Mouse (Mus musculus) hindbrain, embryonic 14.5 days (tissue): Measurements from ENCODE around the gene Mageb4. TPM values are rescaled to one million over a fixed set of nuclear protein-coding genes. Genes with fewer than 3 reads are reported as not detected.
A peak's percentile ranks its signal among the peaks of the same experiment; 100 is the strongest.
"Not testable (repeated sequence)": the region's sequence is repeated elsewhere in the genome, so short reads cannot be mapped to it uniquely, and the experiment has no call there.

Experiments
- ATAC-seq: fragments of 200-750 bp; cut with Nextera tagmentation; 2 replicates; pipeline ENCODE4 v1.8.0; 2017; ENCODE audit warnings: moderate number of reproducible peaks, mild to moderate bottlenecking, moderate TSS enrichment, moderate library complexity; ENCODE audit not compliant: low FRiP score
- DNase-seq: peaks from one replicate; pipeline ENCODE4 v3.0.0-alpha.2; 2015; ENCODE audit warnings: low spot score
- H3K27ac ChIP-seq: fragments of 300-500 bp; sonication (generic); 2 replicates; pipeline ENCODE4 v1.5.1; 2014; ENCODE audit warnings: mild to moderate bottlenecking, moderate library complexity
- H3K27me3 ChIP-seq: fragments of 300-500 bp; sonication (generic); 2 replicates; pipeline ENCODE4 v1.6.1; 2014; ENCODE audit warnings: mild to moderate bottlenecking, low read length, mixed read lengths; ENCODE audit not compliant: control insufficient read depth, insufficient read depth
- H3K36me3 ChIP-seq: fragments of 300-500 bp; sonication (generic); replicated peaks from 2 replicates; pipeline ENCODE4 v1.6.1; 2014; ENCODE audit not compliant: control insufficient read depth, insufficient read depth
- H3K4me1 ChIP-seq: fragments of 300-500 bp; sonication (generic); replicated peaks from 2 replicates; pipeline ENCODE4 v1.6.1; 2014; ENCODE audit warnings: antibody characterized with exemption, low read length, mixed read lengths; ENCODE audit not compliant: control insufficient read depth, insufficient read depth
- H3K4me2 ChIP-seq: fragments of 300-500 bp; sonication (generic); replicated peaks from 2 replicates; pipeline ENCODE4 v1.6.1; 2014; ENCODE audit warnings: mild to moderate bottlenecking, moderate library complexity
- H3K4me3 ChIP-seq: fragments of 300-500 bp; sonication (generic); replicated peaks from 2 replicates; pipeline ENCODE4 v1.5.1; 2014; ENCODE audit warnings: mild to moderate bottlenecking, low read length
- H3K9ac ChIP-seq: fragments of 300-500 bp; sonication (generic); 2 replicates; pipeline ENCODE4 v1.6.1; 2014
- H3K9me3 ChIP-seq: fragments of 300-500 bp; sonication (generic); 2 replicates; pipeline ENCODE4 v1.6.1; 2016; ENCODE audit warnings: low read length; ENCODE audit not compliant: control insufficient read depth
- WGBS: fragments of 180-500 bp; shearing (Covaris S2); extraction: QIAGEN DNeasy Blood & Tissue Kit; methylation state at CpG from one replicate; pipeline ENCODE4 v1.1.7; 2014; 5-methylcytosine and 5-hydroxymethylcytosine counted together
- polyA plus RNA-seq: library from polyadenylated mRNA; unstranded; fragments of >200 nt; fragmentation: Nextera tagmentation; extraction: Ambion mirVana; gene quantifications from 2 replicates; pipeline ENCODE4 v1.2.1, GENCODE M21; 2014

The Mageb4 gene
- not detected in 2 replicates for polyA plus RNA-seq

GRCm38 (mm10) chrX:86304993-86305392 lies at the start of gene Mageb4:
TSS of gene Mageb4 (minus strand) at chrX:86305093.
- not testable (repeated sequence) for H3K27me3 ChIP-seq, H3K4me2 ChIP-seq, H3K4me3 ChIP-seq, H3K4me1 ChIP-seq, H3K9me3 ChIP-seq, H3K9ac ChIP-seq, H3K27ac ChIP-seq, H3K36me3 ChIP-seq, ATAC-seq, DNase-seq
- WGBS = no CpG with 5 or more reads among the region's 13 CpGs

- ATAC-seq = peak; percentile 62; the same call in 1 of the 2 replicates
- H3K4me2 ChIP-seq, H3K4me1 ChIP-seq, H3K9me3 ChIP-seq, H3K4me3 ChIP-seq, H3K9ac ChIP-seq, H3K27ac ChIP-seq, DNase-seq, H3K36me3 ChIP-seq, H3K27me3 ChIP-seq: not testable (repeated sequence)
- WGBS = 33% methylated on average over 1 of the region's 2 CpGs
Observed at GRCm38 (mm10) chrX:86284597-86284996, 20.3 kb downstream of the Mageb4 start.

GRCm38 (mm10) chrX:86245950-86246349 lies 58.9 kb downstream of the Mageb4 start:
- WGBS = no CpG with 5 or more reads among the region's 1 CpGs
- H3K27ac ChIP-seq, ATAC-seq, DNase-seq, H3K27me3 ChIP-seq, H3K4me3 ChIP-seq, H3K4me1 ChIP-seq, H3K36me3 ChIP-seq, H3K9me3 ChIP-seq, H3K4me2 ChIP-seq, H3K9ac ChIP-seq: not testable (repeated sequence)

GRCm38 (mm10) chrX:86237246-86237645 lies 67.6 kb downstream of the Mageb4 start:
- Histone ChIP-seq H3K9ac (no peak overlapping the region), H3K4me2 (no peak overlapping the region), H3K36me3 (no peaks in the 10 kb centered on the region), H3K9me3 (no peaks in the 10 kb centered on the region), H3K4me1 (no peaks in the 10 kb centered on the region), H3K27me3 (no peaks in the 10 kb centered on the region), H3K4me3 (no peak overlapping the region), H3K27ac (no peak overlapping the region)
- ATAC-seq (no peak), DNase-seq (no peak)
- WGBS = no CpG with 5 or more reads among the region's 1 CpGs

Other genes starting within 250 kb of the Mageb4 start
- 0.89 and 1.1 TPM in 2 replicates for gene Nr0b1, start 113.3 kb downstream of the Mageb4 start, polyA plus RNA-seq